Mouse (Mus musculus) small intestine, adult 2 months (tissue): ENCODE measurements around the gene Hoxa5.

Source experiments
- CTCF ChIP-seq: fragments of 200-500 bp; IDR thresholded peaks from 2 replicates; pipeline ENCODE4 v1.5.1; 2012; ENCODE audit warnings: low read depth, mild to moderate bottlenecking, control low read depth, inconsistent platforms, low read length, moderate library complexity, mixed read lengths; ENCODE audit not compliant: insufficient replicate concordance, insufficient read length; ENCODE audit errors: extremely low read depth
- POLR2A ChIP-seq: fragments of 200-500 bp; IDR thresholded peaks from 2 replicates; pipeline ENCODE4 v1.6.1; 2012; ENCODE audit warnings: low read depth, mild to moderate bottlenecking, control low read depth, inconsistent platforms, low read length, moderate library complexity

GRCm38 (mm10) chr6:52223939-52224760 is 19.8 kb upstream of the Hoxa5 start:
- no peak for TF ChIP-seq POLR2A
- no peak for TF ChIP-seq CTCF
